Mouse (Mus musculus): Measurements from ENCODE around the gene Gm13287.
"Not testable (repeated sequence)": the region's sequence is repeated elsewhere in the genome, so short reads cannot be mapped to it uniquely, and the experiment has no call there.

Gene Gm13287

DNA sequence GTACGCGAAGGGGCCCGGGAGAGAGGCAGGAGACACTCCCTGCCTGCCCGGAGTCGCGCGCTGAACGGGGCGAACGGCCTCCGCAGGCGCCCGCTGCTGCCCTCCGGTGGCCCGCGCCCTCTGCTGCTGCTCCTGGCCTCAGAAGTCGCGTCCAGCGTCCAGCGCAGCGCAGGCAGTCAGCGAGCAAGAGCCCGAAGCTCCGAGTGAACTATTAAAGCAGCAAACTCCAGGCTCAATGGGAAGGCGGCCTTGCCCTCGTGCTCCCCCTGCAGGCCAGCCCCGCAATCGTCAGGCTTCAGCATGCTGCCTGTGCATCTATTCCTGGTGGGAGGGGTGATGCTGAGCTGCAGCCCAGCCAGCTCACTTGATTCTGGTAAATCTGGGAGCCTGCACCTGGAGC is 6.0 kb upstream of the Gm13287 start, which contains the start of gene Gm13279:
Gm13279 (plus strand) TSS at position 301 of the 400 bp plus-strand sequence.
- DNase-seq (ENCODE audit: low read depth, low spot score): not testable (repeated sequence)

DNA sequence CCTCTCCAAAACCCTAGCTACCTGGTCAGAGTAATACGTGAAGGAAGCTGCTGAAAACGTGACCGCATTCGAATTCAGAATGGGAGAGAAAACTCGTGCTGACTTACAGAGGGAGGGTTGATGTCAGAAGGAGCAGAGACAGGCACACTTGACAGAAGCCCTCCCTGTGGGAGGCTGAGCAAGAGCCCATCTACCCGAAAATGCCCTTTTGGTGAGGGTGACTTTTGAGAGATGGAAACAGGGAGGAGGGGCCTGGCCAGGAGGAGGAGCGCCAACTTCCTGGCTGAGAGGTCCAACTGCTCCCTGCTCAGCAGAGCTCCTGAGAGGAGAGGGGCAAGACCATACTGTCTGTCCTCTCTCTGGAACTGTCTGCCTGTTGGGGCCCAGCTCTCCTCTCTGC is 3.7 kb upstream of the Gm13287 start, which contains the start of gene Gm13285:
Gm13285 (plus strand) TSS at position 301 of the 400 bp plus-strand sequence.
- not testable (repeated sequence) for DNase-seq (ENCODE audit: low read depth, low spot score)

DNA sequence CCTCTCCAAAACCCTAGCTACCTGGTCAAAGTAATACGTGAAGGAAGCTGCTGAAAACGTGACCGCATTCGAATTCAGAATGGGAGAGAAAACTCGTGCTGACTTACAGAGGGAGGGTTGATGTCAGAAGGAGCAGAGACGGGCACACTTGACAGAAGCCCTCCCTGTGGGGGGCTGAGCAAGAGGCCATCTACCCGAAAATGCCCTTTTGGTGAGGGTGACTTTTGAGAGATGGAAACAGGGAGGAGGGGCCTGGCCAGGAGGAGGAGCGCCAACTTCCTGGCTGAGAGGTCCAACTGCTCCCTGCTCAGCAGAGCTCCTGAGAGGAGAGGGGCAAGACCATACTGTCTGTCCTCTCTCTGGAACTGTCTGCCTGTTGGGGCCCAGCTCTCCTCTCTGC is 2.2 kb downstream of the Gm13287 start, which contains the start of gene Gm13288:
Gm13288 (plus strand) TSS at position 301 of the 400 bp plus-strand sequence.
- not testable (repeated sequence) for DNase-seq (ENCODE audit: low read depth, low spot score)

DNA sequence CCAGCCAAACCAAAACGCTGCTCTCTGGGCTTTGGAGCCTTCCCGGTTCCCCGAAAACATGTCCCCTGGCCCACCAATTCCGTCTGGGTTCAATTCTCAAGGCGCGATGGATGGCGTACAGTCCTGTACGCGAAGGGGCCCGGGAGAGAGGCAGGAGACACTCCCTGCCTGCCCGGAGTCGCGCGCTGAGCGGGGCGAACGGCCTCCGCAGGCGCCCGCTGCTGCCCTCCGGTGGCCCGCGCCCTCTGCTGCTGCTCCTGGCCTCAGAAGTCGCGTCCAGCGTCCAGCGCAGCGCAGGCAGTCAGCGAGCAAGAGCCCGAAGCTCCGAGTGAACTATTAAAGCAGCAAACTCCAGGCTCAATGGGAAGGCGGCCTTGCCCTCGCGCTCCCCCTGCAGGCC is 2.7 kb downstream of the Gm13287 start:
- not testable (repeated sequence) for DNase-seq (ENCODE audit: low read depth, low spot score)

DNA sequence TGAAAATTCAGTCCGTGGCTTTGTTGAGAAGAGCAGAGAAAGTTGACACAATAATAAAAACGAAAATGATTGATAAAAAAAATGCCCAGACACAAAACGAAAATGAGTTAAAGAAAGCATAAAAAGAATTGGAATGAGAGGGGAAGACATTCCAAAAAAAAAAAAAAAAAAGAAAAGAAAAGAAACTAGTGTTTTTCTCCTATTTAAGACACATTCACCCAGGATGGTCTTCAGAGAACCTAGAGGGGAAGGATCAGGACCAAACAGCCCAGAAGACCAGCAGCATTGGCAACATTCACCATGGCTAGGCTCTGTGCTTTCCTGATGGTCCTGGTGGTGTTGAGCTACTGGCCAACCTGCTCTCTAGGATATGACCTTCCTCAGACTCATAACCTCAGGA is 12.9 kb downstream of the Gm13287 start, which contains the start of gene Ifna7:
Ifna7 (plus strand) TSS at position 301 of the 400 bp plus-strand sequence.
- DNase-seq (ENCODE audit: low read depth, low spot score): no peak

DNA sequence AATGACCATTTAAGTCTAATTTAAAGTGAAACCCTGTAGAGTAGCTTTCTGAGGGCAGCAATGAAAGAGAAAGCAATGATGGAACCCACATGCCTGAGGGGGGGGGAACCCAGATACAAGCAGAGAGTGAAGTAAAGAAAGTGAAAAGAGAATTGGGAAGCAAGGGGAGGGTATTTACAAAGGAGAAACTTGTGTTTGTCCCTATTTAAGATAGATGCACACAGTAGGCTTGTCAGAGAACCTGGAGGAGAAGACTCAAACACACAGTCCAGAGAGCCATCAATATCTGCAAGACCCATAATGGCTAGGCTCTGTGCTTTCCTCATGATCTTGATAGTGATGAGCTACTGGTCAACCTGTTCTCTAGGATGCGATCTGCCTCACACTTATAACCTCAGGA is 16.6 kb downstream of the Gm13287 start, which contains the start of gene Ifna11:
Ifna11 (plus strand) TSS at position 301 of the 400 bp plus-strand sequence.
- DNase-seq (ENCODE audit: low read depth, low spot score): no peak

DNA sequence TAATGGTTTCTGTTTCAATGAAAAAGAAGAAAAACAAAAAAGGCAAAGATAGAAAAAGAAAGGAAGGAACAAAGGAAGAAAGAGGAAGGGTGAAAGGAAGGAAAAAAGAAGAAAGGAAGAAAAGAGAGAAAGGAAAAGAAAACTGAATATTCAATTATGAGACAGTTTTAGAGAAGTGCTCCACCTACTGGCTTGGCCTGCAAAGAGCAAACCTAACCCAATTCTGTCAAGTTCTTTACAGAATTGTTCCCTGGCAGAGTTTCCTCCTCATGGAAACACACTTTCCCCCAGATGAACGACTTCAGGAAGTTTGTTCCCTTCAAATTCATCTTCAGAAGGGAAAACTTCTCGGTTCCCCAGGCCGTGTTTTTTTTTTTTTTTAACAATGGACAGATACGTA is 19.9 kb downstream of the Gm13287 start:
- no peak for DNase-seq (ENCODE audit: low read depth, low spot score)

DNA sequence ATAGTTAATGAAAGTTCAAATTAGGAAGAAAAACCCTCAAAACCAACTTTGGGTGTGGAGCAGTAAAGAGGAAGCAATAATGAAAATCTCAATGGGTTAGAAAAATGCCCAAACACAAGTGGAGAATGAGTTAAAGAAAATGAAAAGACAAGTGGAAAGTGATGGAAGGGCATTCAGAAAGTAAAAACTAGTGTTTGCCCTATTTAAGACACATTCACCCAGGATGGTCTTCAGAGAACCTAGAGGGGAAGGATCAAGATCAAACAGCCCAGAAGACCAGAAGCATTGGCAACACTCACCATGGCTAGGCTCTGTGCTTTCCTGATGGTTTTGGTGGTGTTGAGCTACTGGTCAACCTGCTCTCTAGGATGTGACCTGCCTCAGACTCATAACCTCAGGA is 24.1 kb downstream of the Gm13287 start, which contains the start of gene Ifna6:
Ifna6 (plus strand) TSS at position 301 of the 400 bp plus-strand sequence.
- not testable (repeated sequence) for DNase-seq (ENCODE audit: low read depth, low spot score)

DNA sequence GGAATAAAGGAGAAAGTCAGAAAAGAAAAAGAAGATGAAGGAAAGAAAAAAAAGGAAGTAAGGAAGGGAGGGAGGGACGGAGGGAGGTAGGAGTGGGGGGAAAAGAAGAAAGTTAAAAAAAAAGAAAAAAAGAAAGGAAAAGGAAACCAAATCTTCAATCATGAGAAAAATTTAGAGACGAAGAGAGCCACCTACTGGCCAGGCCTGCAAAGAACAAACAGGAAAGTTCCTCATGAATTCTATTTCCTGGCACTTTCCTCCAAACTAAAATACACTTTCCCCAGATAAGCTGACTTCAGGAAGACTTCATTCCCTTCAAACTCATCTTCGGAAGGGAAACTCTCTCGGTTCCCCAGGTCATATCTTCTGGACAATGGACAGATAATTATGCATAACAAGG is 27.5 kb downstream of the Gm13287 start:
- DNase-seq (ENCODE audit: low read depth, low spot score): peak; percentile 9

DNA sequence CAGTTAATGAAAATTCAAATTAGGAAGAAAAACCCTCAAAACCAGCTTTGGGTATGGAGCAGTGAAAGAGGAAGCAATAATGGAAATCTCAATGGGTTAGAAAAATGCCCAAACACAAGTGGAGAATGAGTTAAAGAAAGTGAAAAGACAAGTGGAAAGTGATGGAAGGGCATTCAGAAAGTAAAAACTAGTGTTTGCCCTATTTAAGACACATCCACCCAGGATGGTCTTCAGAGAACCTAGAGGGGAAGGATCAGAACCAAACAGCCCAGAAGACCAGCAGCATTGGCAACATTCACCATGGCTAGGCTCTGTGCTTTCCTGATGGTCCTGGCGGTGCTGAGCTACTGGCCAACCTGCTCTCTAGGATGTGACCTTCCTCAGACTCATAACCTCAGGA is 32.2 kb downstream of the Gm13287 start, which contains the start of gene Ifna5:
Ifna5 (plus strand) TSS at position 301 of the 400 bp plus-strand sequence.
- not testable (repeated sequence) for DNase-seq (ENCODE audit: low read depth, low spot score)

DNA sequence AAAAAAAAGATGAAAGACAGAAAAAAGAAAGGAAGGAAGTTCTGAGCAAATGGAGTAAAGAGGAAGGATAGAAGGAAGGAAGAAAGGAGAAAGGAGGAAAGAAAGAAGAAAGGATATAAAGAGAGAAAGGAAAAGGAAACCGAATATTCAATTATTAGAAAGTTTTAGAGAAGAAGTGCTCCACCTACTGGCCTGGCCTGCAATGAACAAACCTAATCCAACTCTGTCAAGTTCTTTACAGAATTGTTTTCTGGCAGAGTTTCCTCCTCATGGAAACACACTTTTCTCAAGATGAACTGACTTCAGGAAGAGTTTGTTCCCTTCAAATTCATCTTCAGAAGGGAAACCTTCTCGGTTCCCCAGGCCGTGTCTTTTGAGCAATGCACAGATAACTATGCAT is 35.8 kb downstream of the Gm13287 start:
- no peak for DNase-seq (ENCODE audit: low read depth, low spot score)

DNA sequence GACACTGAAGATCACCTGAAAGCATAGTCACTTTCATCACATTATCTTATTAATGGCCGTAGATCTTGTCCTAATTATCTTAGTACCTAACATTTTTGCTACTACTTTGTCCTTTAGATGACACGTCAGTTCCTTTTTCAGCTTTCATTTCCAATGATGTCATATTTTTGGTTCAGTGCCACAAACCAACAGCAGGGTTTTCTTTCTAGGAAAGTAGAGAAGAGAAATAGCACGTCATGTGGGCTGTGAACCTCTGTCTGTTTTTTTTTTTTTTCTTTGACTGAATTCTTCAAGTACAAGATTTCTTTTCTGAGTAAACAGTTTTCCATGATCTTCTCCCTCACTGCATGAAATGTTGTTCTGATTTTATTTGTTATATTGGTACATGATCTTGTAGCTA is 37.0 kb downstream of the Gm13287 start:
- no peak for DNase-seq (ENCODE audit: low read depth, low spot score)

DNA sequence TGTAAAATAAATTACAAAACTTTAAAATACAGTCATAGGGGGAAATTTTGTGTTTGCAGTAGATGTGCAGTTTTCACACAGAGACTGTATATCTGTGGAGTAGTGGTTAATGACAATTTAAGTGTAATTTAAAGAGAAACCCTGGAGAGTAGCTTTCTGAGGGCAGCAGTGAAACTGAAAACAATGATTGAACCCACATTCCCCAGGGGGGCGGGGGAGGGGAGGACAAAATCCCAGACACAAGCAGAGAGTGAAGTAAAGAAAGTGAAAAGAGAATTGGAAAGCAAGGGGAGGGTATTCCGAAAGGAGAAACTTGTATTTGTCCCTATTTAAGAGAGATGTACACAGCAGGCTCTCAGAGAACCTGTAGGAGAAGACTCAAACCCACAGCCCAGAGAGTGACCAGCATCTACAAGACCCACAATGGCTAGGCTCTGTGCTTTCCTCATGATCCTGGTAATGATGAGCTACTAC is 38.4 kb downstream of the Gm13287 start, which contains the start of gene Ifna4:
Ifna4 (plus strand) TSS at position 424 of the 474 bp plus-strand sequence.
- no peak for DNase-seq (ENCODE audit: low read depth, low spot score)

DNA sequence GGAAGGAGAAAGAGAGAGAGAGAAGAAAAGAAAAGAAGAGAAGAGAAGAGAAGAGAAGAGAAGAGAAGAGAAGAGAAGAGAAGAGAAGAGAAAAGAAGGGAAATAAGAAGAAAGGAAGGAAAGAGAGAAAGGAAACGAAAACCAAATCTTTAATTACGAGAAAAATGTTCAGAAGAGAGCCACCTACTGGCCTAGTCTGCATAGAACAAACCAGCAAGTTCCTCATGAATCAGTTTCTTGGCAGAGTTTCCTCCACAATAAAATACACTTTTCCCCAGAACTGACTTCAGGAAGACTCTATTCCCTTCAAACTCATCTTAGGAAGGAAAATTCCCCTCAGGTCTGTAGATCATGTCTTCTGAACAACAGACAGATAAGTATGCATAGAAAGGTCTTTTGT is 42.3 kb downstream of the Gm13287 start:
- no peak for DNase-seq (ENCODE audit: low read depth, low spot score)

DNA sequence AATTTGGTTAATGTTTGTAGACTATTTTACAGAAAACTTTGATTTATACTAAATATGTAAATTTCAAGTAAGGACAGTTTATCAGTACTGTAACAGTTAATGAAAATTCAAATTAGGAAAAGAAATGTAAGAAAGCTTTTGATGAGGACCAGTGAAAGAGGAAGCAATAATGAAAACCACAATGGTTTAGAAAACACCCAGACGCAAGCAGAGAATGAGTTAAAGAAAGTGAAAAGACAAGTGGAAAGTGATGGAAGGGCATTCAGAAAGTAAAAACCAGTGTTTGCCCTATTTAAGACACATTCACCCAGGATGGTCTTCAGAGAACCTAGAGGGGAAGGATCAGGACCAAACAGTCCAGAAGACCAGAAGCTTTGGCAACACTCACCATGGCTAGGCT is 46.6 kb downstream of the Gm13287 start, which contains the start of gene Ifna1:
Ifna1 (plus strand) TSS at position 390 of the 400 bp plus-strand sequence.
- DNase-seq (ENCODE audit: low read depth, low spot score): no peak

DNA sequence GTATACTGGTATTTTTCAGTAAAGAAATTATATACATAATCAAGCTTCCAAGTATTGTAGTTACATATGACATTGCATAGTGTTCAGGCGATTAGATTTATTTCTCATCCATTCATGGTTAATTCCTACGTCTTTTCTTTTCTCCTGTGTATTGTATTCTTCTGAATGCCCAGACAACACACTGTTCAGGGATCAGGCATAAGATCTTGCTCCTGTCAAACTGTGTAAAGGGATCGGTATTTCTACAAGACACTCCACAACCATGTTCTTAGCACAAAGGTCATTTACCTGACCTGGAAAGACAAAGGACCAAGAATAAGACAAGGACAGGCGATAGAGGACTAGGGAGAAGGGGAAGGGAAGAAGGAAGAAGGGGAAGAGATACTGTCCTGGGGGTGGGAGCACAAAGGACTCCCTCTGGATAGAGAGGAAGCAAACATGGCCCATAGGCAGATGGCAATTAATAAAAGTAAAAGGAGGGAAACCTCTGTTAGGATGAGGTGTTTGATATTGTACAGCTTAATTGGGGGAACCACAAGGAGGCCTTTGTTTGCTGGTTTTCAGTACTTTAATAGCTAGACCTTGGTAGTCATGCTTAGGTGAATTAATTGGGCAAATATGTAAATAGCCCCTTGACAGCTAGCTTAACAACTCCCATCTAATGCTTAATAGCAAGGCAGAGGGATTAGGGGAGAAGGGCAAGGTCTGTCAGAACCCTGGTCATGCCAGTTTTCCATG is 48.1 kb downstream of the Gm13287 start:
- no peak for DNase-seq (ENCODE audit: low read depth, low spot score)
